Mouse (Mus musculus): ENCODE measurements at regions not wholly inside any gene's neighbourhood (a gene's known extent, or its start where the extent isn't known, plus 50 kb on each side); places are given as distances from the start of the nearest gene placed in this dataset.
A peak's percentile ranks its signal among the peaks of the same experiment; 100 is the strongest.

- WGBS: 91% methylated on average over 17 of the region's 17 CpGs
- no peak for DNase-seq (ENCODE audit: low spot score)
- no peak overlapping the region for H3K4me2 ChIP-seq (ENCODE audit: low read depth, severe bottlenecking)
Measured at GRCm38 (mm10) chr2:30690925-30691856, 96.4 kb downstream of the Cstad start.

GRCm38 (mm10) chr2:30690307-30690706, 95.5 kb downstream of the Cstad start:
- Histone ChIP-seq H3K9ac (ENCODE audit: low read length) (no peak overlapping the region), H3K4me1 (ENCODE audit: control insufficient read depth, insufficient read depth, low read length) (peaks cover 41% of the 10 kb centered on the region), H3K27ac (replicated peaks; ENCODE audit: low read depth, low read length) (peak overlapping the region; percentile 40; the same call in 1 of the 2 replicates), H3K9me3 (ENCODE audit: control insufficient read depth, low read length) (no peaks in the 10 kb centered on the region), H3K4me3 (ENCODE audit: low read depth, low read length) (no peak overlapping the region), H3K27me3 (ENCODE audit: control insufficient read depth, insufficient read depth, low read length) (no peaks in the 10 kb centered on the region), H3K36me3 (ENCODE audit: control insufficient read depth, insufficient read depth, low read length) (no peaks in the 10 kb centered on the region), H3K4me2 (ENCODE audit: low read depth, severe bottlenecking) (no peak overlapping the region)
- ATAC-seq (ENCODE audit: insufficient number of reproducible peaks, low FRiP score, low TSS enrichment, low read depth) (no peak), DNase-seq (ENCODE audit: low spot score) (no peak)
- WGBS: 79% methylated on average over 11 of the region's 11 CpGs

More at GRCm38 (mm10) chr2:30690925-30691856, 96.4 kb downstream of the Cstad start:
- Histone ChIP-seq H3K4me3 (ENCODE audit: low read depth, low read length) (no peak overlapping the region), H3K27ac (replicated peaks; ENCODE audit: low read depth, low read length) (peak overlapping the region; percentile 100), H3K36me3 (ENCODE audit: control insufficient read depth, insufficient read depth, low read length) (no peaks in the 10 kb centered on the region), H3K9ac (ENCODE audit: low read length) (no peak overlapping the region), H3K4me1 (ENCODE audit: control insufficient read depth, insufficient read depth, low read length) (peaks cover 47% of the 10 kb centered on the region), H3K9me3 (ENCODE audit: control insufficient read depth, low read length) (no peaks in the 10 kb centered on the region), H3K27me3 (ENCODE audit: control insufficient read depth, insufficient read depth, low read length) (no peaks in the 10 kb centered on the region)
- no peak for ATAC-seq (ENCODE audit: insufficient number of reproducible peaks, low FRiP score, low TSS enrichment, low read depth)

- Histone ChIP-seq H3K36me3 (ENCODE audit: control insufficient read depth, insufficient read depth, low read length) (no peaks in the 10 kb centered on the region), H3K4me1 (ENCODE audit: control insufficient read depth, insufficient read depth, low read length) (peaks cover 34% of the 10 kb centered on the region)
- WGBS: 80% methylated on average over 4 of the region's 4 CpGs
Measured at GRCm38 (mm10) chr2:30688402-30688801, 93.6 kb downstream of the Cstad start.

DNA sequence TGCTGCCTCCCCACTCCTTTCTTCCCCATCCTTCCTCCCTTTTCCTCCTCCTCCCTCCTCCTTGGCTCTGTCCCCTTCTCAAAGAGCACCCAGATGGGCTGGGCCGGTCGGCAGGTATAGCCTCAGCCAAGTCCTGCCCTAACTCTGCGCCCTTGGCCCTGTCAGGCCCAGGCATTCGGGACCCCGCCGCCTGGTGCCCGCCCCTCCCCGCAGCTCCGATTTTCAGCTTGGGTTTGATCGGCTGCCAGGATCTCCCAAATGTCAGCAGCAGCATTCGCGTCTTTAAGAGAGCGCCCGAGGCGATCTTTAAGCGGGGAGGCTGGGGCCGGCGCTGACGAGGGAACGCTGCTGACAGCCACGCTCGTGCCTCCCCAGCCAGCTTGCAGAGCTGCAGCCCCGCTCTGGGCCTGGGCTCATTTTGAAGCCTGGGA, 92.3 kb downstream of the Cstad start:
- WGBS: 3% methylated on average over 23 of the region's 23 CpGs

More at GRCm38 (mm10) chr2:30688402-30688801, 93.6 kb downstream of the Cstad start:
- H3K9me3 ChIP-seq (ENCODE audit: control insufficient read depth, low read length): no peaks in the 10 kb centered on the region
- H3K27me3 ChIP-seq (ENCODE audit: control insufficient read depth, insufficient read depth, low read length): no peaks in the 10 kb centered on the region
- H3K4me3 ChIP-seq (ENCODE audit: low read depth, low read length): no peak overlapping the region
- ATAC-seq (ENCODE audit: insufficient number of reproducible peaks, low FRiP score, low TSS enrichment, low read depth) (no peak), DNase-seq (ENCODE audit: low spot score) (no peak)
- H3K9ac ChIP-seq (ENCODE audit: low read length): no peak overlapping the region
- H3K27ac ChIP-seq (replicated peaks; ENCODE audit: low read depth, low read length): no peak overlapping the region
- no peak overlapping the region for H3K4me2 ChIP-seq (ENCODE audit: low read depth, severe bottlenecking)

DNA sequence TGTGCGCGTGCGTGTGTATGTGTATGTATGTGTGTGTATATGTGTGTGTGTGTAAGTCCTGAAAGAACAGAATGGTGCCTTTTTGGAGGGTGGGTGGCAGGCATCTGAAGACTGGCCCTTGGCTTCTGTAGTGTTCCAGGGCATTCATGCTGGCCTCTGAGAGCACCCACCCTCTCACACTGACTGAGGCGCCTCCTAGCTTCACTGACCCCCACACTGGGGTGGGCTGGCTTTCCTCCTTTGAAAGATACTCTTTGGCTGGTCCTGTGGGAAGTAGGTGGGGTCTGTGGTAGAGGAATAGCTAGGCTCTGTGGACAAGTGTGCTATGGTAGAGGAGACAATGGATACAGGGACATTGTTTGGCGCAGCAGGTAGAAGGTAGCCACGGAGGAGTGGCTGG, 91.5 kb downstream of the Cstad start:
- Histone ChIP-seq H3K4me1 (ENCODE audit: control insufficient read depth, insufficient read depth, low read length) (peaks cover 19% of the 10 kb centered on the region), H3K4me3 (ENCODE audit: low read depth, low read length) (no peak overlapping the region), H3K9ac (ENCODE audit: low read length) (no peak overlapping the region), H3K4me2 (ENCODE audit: low read depth, severe bottlenecking) (no peak overlapping the region), H3K36me3 (ENCODE audit: control insufficient read depth, insufficient read depth, low read length) (no peaks in the 10 kb centered on the region), H3K9me3 (ENCODE audit: control insufficient read depth, low read length) (no peaks in the 10 kb centered on the region), H3K27me3 (ENCODE audit: control insufficient read depth, insufficient read depth, low read length) (no peaks in the 10 kb centered on the region), H3K27ac (replicated peaks; ENCODE audit: low read depth, low read length) (no peak overlapping the region)
- 75% methylated on average over 6 of the region's 6 CpGs for WGBS
- DNase-seq (ENCODE audit: low spot score) (no peak), ATAC-seq (ENCODE audit: insufficient number of reproducible peaks, low FRiP score, low TSS enrichment, low read depth) (0 out of 2 replicates have a peak, but pooled peaks have one; percentile 13)

More for the DNA sequence above, 92.3 kb downstream of the Cstad start:
- H3K4me3 ChIP-seq (ENCODE audit: low read depth, low read length): no peak overlapping the region
- DNase-seq (ENCODE audit: low spot score) (peak; percentile 73), ATAC-seq (ENCODE audit: insufficient number of reproducible peaks, low FRiP score, low TSS enrichment, low read depth) (0 out of 2 replicates have a peak, but pooled peaks have one; percentile 32)
- H3K9me3 ChIP-seq (ENCODE audit: control insufficient read depth, low read length): no peaks in the 10 kb centered on the region
- peaks cover 27% of the 10 kb centered on the region for H3K4me1 ChIP-seq (ENCODE audit: control insufficient read depth, insufficient read depth, low read length)
- H3K27ac ChIP-seq (replicated peaks; ENCODE audit: low read depth, low read length): peak overlapping the region; percentile 71
- H3K4me2 ChIP-seq (ENCODE audit: low read depth, severe bottlenecking): peak overlapping the region; percentile 27; the same call in 1 of the 2 replicates
- H3K9ac ChIP-seq (ENCODE audit: low read length): peak overlapping the region; percentile 44
- no peaks in the 10 kb centered on the region for H3K27me3 ChIP-seq (ENCODE audit: control insufficient read depth, insufficient read depth, low read length)
- H3K36me3 ChIP-seq (ENCODE audit: control insufficient read depth, insufficient read depth, low read length): no peaks in the 10 kb centered on the region

- Histone ChIP-seq H3K4me2 (ENCODE audit: low read depth, severe bottlenecking) (no peak overlapping the region), H3K27me3 (ENCODE audit: control insufficient read depth, insufficient read depth, low read length) (no peaks in the 10 kb centered on the region), H3K9me3 (ENCODE audit: control insufficient read depth, low read length) (no peaks in the 10 kb centered on the region), H3K4me3 (ENCODE audit: low read depth, low read length) (no peak overlapping the region), H3K27ac (replicated peaks; ENCODE audit: low read depth, low read length) (no peak overlapping the region; the same call in 1 of the 2 replicates), H3K9ac (ENCODE audit: low read length) (no peak overlapping the region), H3K36me3 (ENCODE audit: control insufficient read depth, insufficient read depth, low read length) (no peaks in the 10 kb centered on the region), H3K4me1 (ENCODE audit: control insufficient read depth, insufficient read depth, low read length) (peaks cover 17% of the 10 kb centered on the region)
- ATAC-seq (ENCODE audit: insufficient number of reproducible peaks, low FRiP score, low TSS enrichment, low read depth) (no peak), DNase-seq (ENCODE audit: low spot score) (no peak)
- 81% methylated on average over 10 of the region's 10 CpGs for WGBS
Measured at GRCm38 (mm10) chr2:30685137-30685860, 90.5 kb downstream of the Cstad start.

- peaks cover 17% of the 10 kb centered on the region for H3K4me1 ChIP-seq (ENCODE audit: control insufficient read depth, insufficient read depth, low read length)
- no peak for ATAC-seq (ENCODE audit: insufficient number of reproducible peaks, low FRiP score, low TSS enrichment, low read depth)
- H3K27ac ChIP-seq (replicated peaks; ENCODE audit: low read depth, low read length): no peak overlapping the region
- no peaks in the 10 kb centered on the region for H3K27me3 ChIP-seq (ENCODE audit: control insufficient read depth, insufficient read depth, low read length)
- no peak for DNase-seq (ENCODE audit: low spot score)
- H3K4me2 ChIP-seq (ENCODE audit: low read depth, severe bottlenecking): no peak overlapping the region
- 89% methylated on average over 6 of the region's 6 CpGs for WGBS
- no peaks in the 10 kb centered on the region for H3K9me3 ChIP-seq (ENCODE audit: control insufficient read depth, low read length)
- no peak overlapping the region for H3K4me3 ChIP-seq (ENCODE audit: low read depth, low read length)
- no peaks in the 10 kb centered on the region for H3K36me3 ChIP-seq (ENCODE audit: control insufficient read depth, insufficient read depth, low read length)
- no peak overlapping the region for H3K9ac ChIP-seq (ENCODE audit: low read length)
Measured at GRCm38 (mm10) chr2:30684461-30684860, 89.6 kb downstream of the Cstad start.

DNA sequence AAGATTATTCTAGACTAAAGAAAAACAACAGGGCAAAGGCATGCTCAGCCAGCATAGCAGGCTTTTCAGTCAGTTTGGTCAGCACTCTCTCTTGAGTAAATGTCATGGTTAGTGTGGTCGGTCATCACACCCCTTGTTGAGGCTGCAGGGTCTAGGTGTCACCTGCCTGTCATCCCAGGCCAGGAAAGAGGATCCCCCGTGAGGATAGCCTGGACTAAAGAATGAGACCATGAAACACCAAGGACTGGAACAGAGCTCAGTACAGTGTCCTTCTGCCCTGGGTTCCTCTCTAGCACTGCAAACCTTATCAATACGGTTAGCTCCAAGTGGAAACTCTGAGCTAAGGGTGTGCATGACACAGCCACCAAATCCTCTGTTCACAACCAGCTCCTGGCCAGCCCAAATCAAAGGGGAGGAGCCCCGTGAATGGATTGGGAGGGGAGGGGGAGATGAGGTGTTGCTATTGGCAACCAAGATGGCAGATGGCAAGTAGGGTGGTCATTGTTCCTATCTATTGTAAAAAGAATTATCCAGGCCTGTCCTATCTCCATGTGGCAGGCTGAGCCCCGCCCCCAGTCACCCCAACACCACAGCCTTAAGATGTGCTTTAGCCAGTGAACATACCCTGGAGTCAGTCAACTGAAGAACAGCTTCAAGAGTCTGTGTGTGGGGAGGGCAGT, 87.4 kb downstream of the Cstad start:
- H3K36me3 ChIP-seq (ENCODE audit: control insufficient read depth, insufficient read depth, low read length): no peaks in the 10 kb centered on the region
- H3K4me1 ChIP-seq (ENCODE audit: control insufficient read depth, insufficient read depth, low read length): peaks cover 17% of the 10 kb centered on the region
- DNase-seq (ENCODE audit: low spot score) (no peak), ATAC-seq (ENCODE audit: insufficient number of reproducible peaks, low FRiP score, low TSS enrichment, low read depth) (no peak)
- no peak overlapping the region for H3K27ac ChIP-seq (replicated peaks; ENCODE audit: low read depth, low read length)
- no peak overlapping the region for H3K9ac ChIP-seq (ENCODE audit: low read length)
- 64% methylated on average over 5 of the region's 5 CpGs for WGBS
- H3K9me3 ChIP-seq (ENCODE audit: control insufficient read depth, low read length): no peaks in the 10 kb centered on the region
- no peak overlapping the region for H3K4me3 ChIP-seq (ENCODE audit: low read depth, low read length)
- H3K27me3 ChIP-seq (ENCODE audit: control insufficient read depth, insufficient read depth, low read length): no peaks in the 10 kb centered on the region
- H3K4me2 ChIP-seq (ENCODE audit: low read depth, severe bottlenecking): no peak overlapping the region
